Mouse (Mus musculus): ENCODE data around the gene Dnaaf5. TPM values are rescaled to one million over a fixed set of nuclear protein-coding genes. Genes with fewer than 3 reads are reported as not detected.
A peak's percentile ranks its signal among the peaks of the same experiment; 100 is the strongest.

The Dnaaf5 gene
- polyA plus RNA-seq (2015; fragmentation: Nextera tagmentation; extraction: Ambion mirVana), result 3.2 and 3.5 TPM in 2 replicates

- peak within 1 kb of the TSS; percentile 76 for H3K27ac ChIP-seq (ENCODE audit: low read length)
- peak; percentile 94 for ATAC-seq
- WGBS, result 0% methylated on average over 67 of the region's 87 CpGs
- peaks cover 18% of the 10 kb centered on the region; the same call in 1 of the 2 replicates for H3K36me3 ChIP-seq (ENCODE audit: control insufficient read depth, insufficient read depth, low read length)
- no peaks in the 10 kb centered on the region for H3K27me3 ChIP-seq (ENCODE audit: control insufficient read depth, insufficient read depth, low read depth, low read length)
- H3K4me2 ChIP-seq (ENCODE audit: low read length), result peak within 1 kb of the TSS; percentile 94
- H3K4me1 ChIP-seq (ENCODE audit: control insufficient read depth, insufficient read depth, low read length), result peaks cover 19% of the 10 kb centered on the region
- H3K9ac ChIP-seq (ENCODE audit: low read depth, low read length), result peak within 1 kb of the TSS; percentile 79
- no peaks in the 10 kb centered on the region for H3K9me3 ChIP-seq (replicated peaks; ENCODE audit: control insufficient read depth, low read length, poor library complexity, severe bottlenecking)
- H3K4me3 ChIP-seq (ENCODE audit: low read depth, low read length), result peak within 1 kb of the TSS; percentile 91
Observed at GRCm38 (mm10) chr5:139149681-139150602, at the start of gene Dnaaf5, which contains the start of gene Prkar1b. Gene Dnaaf5, plus strand, starts transcription at chr5:139150223. Gene Prkar1b, minus strand, starts transcription at chr5:139150001.

- H3K27me3 ChIP-seq (ENCODE audit: control insufficient read depth, insufficient read depth, low read depth, low read length), result no peaks in the 10 kb centered on the region
- peaks cover 9% of the 10 kb centered on the region for H3K36me3 ChIP-seq (ENCODE audit: control insufficient read depth, insufficient read depth, low read length)
- ATAC-seq, result no peak
- H3K9me3 ChIP-seq (replicated peaks; ENCODE audit: control insufficient read depth, low read length, poor library complexity, severe bottlenecking), result no peaks in the 10 kb centered on the region
- peaks cover 17% of the 10 kb centered on the region for H3K4me1 ChIP-seq (ENCODE audit: control insufficient read depth, insufficient read depth, low read length)
- WGBS, result 68% methylated on average over 6 of the region's 6 CpGs
- H3K27ac ChIP-seq (ENCODE audit: low read length), result no peak overlapping the region
- H3K4me2 ChIP-seq (ENCODE audit: low read length), result no peak overlapping the region
- H3K4me3 ChIP-seq (ENCODE audit: low read depth, low read length), result no peak overlapping the region
- H3K9ac ChIP-seq (ENCODE audit: low read depth, low read length), result no peak overlapping the region
Observed at GRCm38 (mm10) chr5:139101783-139102182, 48.2 kb upstream of the Dnaaf5 start.

- no peak overlapping the region for H3K4me2 ChIP-seq (ENCODE audit: low read length)
- H3K27me3 ChIP-seq (ENCODE audit: control insufficient read depth, insufficient read depth, low read depth, low read length), result no peaks in the 10 kb centered on the region
- H3K36me3 ChIP-seq (ENCODE audit: control insufficient read depth, insufficient read depth, low read length), result peaks cover 18% of the 10 kb centered on the region
- 77% methylated on average over 9 of the region's 9 CpGs for WGBS
- no peak for ATAC-seq
- no peak overlapping the region for H3K27ac ChIP-seq (ENCODE audit: low read length)
- H3K4me1 ChIP-seq (ENCODE audit: control insufficient read depth, insufficient read depth, low read length), result peaks cover 7% of the 10 kb centered on the region; the same call in 1 of the 2 replicates
- H3K9ac ChIP-seq (ENCODE audit: low read depth, low read length), result no peak overlapping the region
- no peak overlapping the region for H3K4me3 ChIP-seq (ENCODE audit: low read depth, low read length)
- no peaks in the 10 kb centered on the region for H3K9me3 ChIP-seq (replicated peaks; ENCODE audit: control insufficient read depth, low read length, poor library complexity, severe bottlenecking)
Observed at GRCm38 (mm10) chr5:139107815-139108214, 42.2 kb upstream of the Dnaaf5 start.

GRCm38 (mm10) chr5:139110140-139110855 lies 39.7 kb upstream of the Dnaaf5 start:
- Histone ChIP-seq H3K9me3 (replicated peaks; ENCODE audit: control insufficient read depth, low read length, poor library complexity, severe bottlenecking) (no peaks in the 10 kb centered on the region), H3K9ac (ENCODE audit: low read depth, low read length) (no peak overlapping the region), H3K4me3 (ENCODE audit: low read depth, low read length) (no peak overlapping the region), H3K4me1 (ENCODE audit: control insufficient read depth, insufficient read depth, low read length) (peaks cover 9% of the 10 kb centered on the region; the same call in 1 of the 2 replicates), H3K4me2 (ENCODE audit: low read length) (no peak overlapping the region), H3K36me3 (ENCODE audit: control insufficient read depth, insufficient read depth, low read length) (peaks cover 18% of the 10 kb centered on the region), H3K27ac (ENCODE audit: low read length) (no peak overlapping the region), H3K27me3 (ENCODE audit: control insufficient read depth, insufficient read depth, low read depth, low read length) (no peaks in the 10 kb centered on the region)
- no peak for ATAC-seq
- 84% methylated on average over 2 of the region's 2 CpGs for WGBS

GRCm38 (mm10) chr5:139111991-139112390 lies 38.0 kb upstream of the Dnaaf5 start:
- H3K4me3 ChIP-seq (ENCODE audit: low read depth, low read length), result no peak overlapping the region
- no peak overlapping the region for H3K4me2 ChIP-seq (ENCODE audit: low read length)
- no peak overlapping the region for H3K9ac ChIP-seq (ENCODE audit: low read depth, low read length)
- H3K36me3 ChIP-seq (ENCODE audit: control insufficient read depth, insufficient read depth, low read length), result peaks cover 17% of the 10 kb centered on the region
- ATAC-seq, result no peak
- WGBS, result 55% methylated on average over 9 of the region's 9 CpGs
- H3K4me1 ChIP-seq (ENCODE audit: control insufficient read depth, insufficient read depth, low read length), result peaks cover 9% of the 10 kb centered on the region; the same call in 1 of the 2 replicates
- H3K27ac ChIP-seq (ENCODE audit: low read length), result no peak overlapping the region
- no peaks in the 10 kb centered on the region for H3K9me3 ChIP-seq (replicated peaks; ENCODE audit: control insufficient read depth, low read length, poor library complexity, severe bottlenecking)
- H3K27me3 ChIP-seq (ENCODE audit: control insufficient read depth, insufficient read depth, low read depth, low read length), result no peaks in the 10 kb centered on the region

GRCm38 (mm10) chr5:139112418-139112817 lies 37.6 kb upstream of the Dnaaf5 start:
- H3K4me2 ChIP-seq (ENCODE audit: low read length), result no peak overlapping the region
- no peak overlapping the region for H3K9ac ChIP-seq (ENCODE audit: low read depth, low read length)
- no peak for ATAC-seq
- H3K4me3 ChIP-seq (ENCODE audit: low read depth, low read length), result no peak overlapping the region
- H3K4me1 ChIP-seq (ENCODE audit: control insufficient read depth, insufficient read depth, low read length), result peaks cover 9% of the 10 kb centered on the region; the same call in 1 of the 2 replicates
- H3K27ac ChIP-seq (ENCODE audit: low read length), result no peak overlapping the region
- no peaks in the 10 kb centered on the region for H3K27me3 ChIP-seq (ENCODE audit: control insufficient read depth, insufficient read depth, low read depth, low read length)
- H3K36me3 ChIP-seq (ENCODE audit: control insufficient read depth, insufficient read depth, low read length), result peaks cover 17% of the 10 kb centered on the region
- H3K9me3 ChIP-seq (replicated peaks; ENCODE audit: control insufficient read depth, low read length, poor library complexity, severe bottlenecking), result no peaks in the 10 kb centered on the region
- WGBS, result 59% methylated on average over 9 of the region's 9 CpGs

GRCm38 (mm10) chr5:139114876-139115275 lies 35.1 kb upstream of the Dnaaf5 start:
- no peak overlapping the region for H3K4me3 ChIP-seq (ENCODE audit: low read depth, low read length)
- no peak for ATAC-seq

GRCm38 (mm10) chr5:139115507-139115906 lies 34.5 kb upstream of the Dnaaf5 start:
- ATAC-seq, result no peak
- Histone ChIP-seq H3K9me3 (replicated peaks; ENCODE audit: control insufficient read depth, low read length, poor library complexity, severe bottlenecking) (no peaks in the 10 kb centered on the region), H3K27me3 (ENCODE audit: control insufficient read depth, insufficient read depth, low read depth, low read length) (no peaks in the 10 kb centered on the region), H3K4me1 (ENCODE audit: control insufficient read depth, insufficient read depth, low read length) (peaks cover 9% of the 10 kb centered on the region; the same call in 1 of the 2 replicates), H3K9ac (ENCODE audit: low read depth, low read length) (no peak overlapping the region), H3K36me3 (ENCODE audit: control insufficient read depth, insufficient read depth, low read length) (peaks cover 11% of the 10 kb centered on the region; the same call in 1 of the 2 replicates), H3K4me2 (ENCODE audit: low read length) (no peak overlapping the region), H3K4me3 (ENCODE audit: low read depth, low read length) (no peak overlapping the region), H3K27ac (ENCODE audit: low read length) (no peak overlapping the region)
- WGBS, result 94% methylated on average over 7 of the region's 7 CpGs

More at GRCm38 (mm10) chr5:139114876-139115275, 35.1 kb upstream of the Dnaaf5 start:
- Histone ChIP-seq H3K27me3 (ENCODE audit: control insufficient read depth, insufficient read depth, low read depth, low read length) (no peaks in the 10 kb centered on the region), H3K27ac (ENCODE audit: low read length) (no peak overlapping the region), H3K9ac (ENCODE audit: low read depth, low read length) (no peak overlapping the region), H3K36me3 (ENCODE audit: control insufficient read depth, insufficient read depth, low read length) (peaks cover 11% of the 10 kb centered on the region; the same call in 1 of the 2 replicates), H3K9me3 (replicated peaks; ENCODE audit: control insufficient read depth, low read length, poor library complexity, severe bottlenecking) (no peaks in the 10 kb centered on the region), H3K4me1 (ENCODE audit: control insufficient read depth, insufficient read depth, low read length) (peaks cover 9% of the 10 kb centered on the region; the same call in 1 of the 2 replicates), H3K4me2 (ENCODE audit: low read length) (no peak overlapping the region)
- 90% methylated on average over 4 of the region's 4 CpGs for WGBS
